Mouse (Mus musculus) telencephalon, adult 2 months (tissue): ENCODE measurements around the gene B430306N03Rik.
A peak's percentile ranks its signal among the peaks of the same experiment; 100 is the strongest.
"Not testable (repeated sequence)": the region's sequence is repeated elsewhere in the genome, so short reads cannot be mapped to it uniquely, and the experiment has no call there.

Experiments
- DNase-seq: peaks from one replicate; pipeline ENCODE4 v3.0.0-alpha.2; 2011; ENCODE audit warnings: low read depth, low spot score

B430306N03Rik gene

DNA sequence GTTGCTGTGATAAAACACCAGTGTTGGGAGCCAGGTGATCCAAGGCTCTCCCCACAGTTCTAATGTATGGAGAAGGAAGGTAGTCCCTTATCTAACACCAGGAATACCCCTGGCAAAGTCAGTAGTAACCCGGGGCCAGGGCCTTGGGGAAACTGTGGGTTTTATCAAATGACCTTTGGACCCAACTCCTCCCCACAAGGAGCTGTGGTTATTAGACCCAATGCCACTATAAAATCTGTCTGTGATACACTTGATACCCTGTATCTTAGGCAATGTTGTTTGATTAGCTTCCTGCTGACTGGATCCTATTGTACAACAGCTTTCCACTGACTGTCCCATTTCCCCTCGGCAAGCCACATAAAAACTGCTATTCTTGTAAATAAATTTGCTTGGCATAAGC is 3.8 kb upstream of the B430306N03Rik start:
- DNase-seq, result no peak

- no peak for DNase-seq
Observed at GRCm38 (mm10) chr17:48318686-48319085, 2.7 kb downstream of the B430306N03Rik start.

DNA sequence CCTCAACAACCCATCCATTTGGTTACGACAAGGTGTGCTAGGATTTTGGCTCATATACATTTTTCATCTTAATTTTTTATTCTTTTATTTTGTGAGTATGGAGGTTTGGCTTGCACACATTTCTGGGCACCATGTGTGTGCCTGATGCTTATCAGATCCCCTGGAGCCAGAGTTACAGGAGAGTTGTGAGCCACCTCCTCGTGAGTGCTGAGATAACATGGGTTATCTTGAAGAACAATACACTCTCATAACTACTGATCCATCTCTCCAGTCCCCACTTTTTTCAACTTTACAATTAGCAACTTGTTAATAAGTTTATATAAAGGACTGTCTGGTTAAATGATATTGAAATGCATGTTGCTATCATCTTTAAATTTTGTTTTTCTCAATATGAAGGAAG is 5.3 kb downstream of the B430306N03Rik start:
- DNase-seq, result no peak

DNA sequence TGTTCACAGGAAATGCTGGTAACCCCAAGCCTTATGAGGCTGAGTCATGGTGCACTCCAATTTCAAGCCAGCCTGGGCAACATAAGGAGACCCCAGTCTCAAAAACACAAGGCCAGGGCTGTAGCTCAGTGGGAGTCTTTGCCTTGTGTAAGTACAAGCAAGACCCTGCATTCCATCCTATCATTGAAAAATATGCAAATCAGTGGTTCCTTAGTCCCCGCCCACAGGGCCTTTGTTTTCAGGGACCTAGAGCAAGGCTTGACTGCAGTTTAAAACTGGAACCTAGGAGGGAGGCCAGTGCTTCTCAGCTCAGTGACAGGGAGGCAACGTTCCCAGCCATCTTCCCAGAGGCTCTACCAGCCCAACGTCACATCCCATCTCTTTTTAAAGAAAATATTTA is 7.3 kb downstream of the B430306N03Rik start:
- DNase-seq, result no peak

- DNase-seq, result no peak
Observed at GRCm38 (mm10) chr17:48324258-48324657, 8.3 kb downstream of the B430306N03Rik start.

DNA sequence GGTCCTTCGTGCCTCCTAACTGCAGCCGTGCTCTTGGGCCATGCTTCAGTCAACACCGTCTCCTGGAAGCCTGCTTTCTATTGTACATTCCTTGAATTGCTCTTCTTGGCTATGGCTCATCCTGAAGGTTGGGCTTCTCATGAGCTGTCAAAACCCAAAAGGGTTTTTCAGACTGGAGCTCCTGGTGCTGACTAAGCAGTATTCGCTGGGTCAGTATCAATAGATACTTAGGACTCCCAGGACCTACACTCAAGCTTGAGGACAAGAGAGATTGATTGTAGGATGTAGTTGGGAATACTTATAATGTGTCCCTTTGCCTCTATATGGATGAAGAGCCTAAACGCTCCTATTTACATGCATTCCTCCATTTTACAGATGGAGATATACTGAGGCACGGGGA is 9.2 kb downstream of the B430306N03Rik start:
- no peak for DNase-seq

DNA sequence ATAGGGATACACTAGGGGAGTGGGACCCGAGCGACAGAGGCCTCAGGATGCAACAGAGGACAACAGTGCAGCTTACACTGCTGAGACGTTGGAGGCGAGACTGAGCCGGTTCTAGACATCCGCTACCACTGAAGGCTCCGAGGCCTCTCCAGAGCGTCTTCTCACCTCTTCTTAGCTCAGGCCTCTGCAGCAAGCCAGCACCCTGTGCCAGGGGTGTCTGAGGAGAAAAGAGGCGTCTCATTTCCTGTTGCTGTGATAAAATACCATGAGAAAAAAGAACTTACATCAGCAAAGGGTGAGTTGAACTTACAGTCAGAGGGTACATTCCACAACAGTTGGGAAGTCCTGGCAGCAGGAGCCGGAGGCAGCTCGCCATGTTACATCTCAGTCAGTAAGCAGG is 9.7 kb downstream of the B430306N03Rik start:
- DNase-seq, result no peak

- peak; percentile 97 for DNase-seq
Observed at GRCm38 (mm10) chr17:48326656-48327055, 10.7 kb downstream of the B430306N03Rik start.

- DNase-seq, result no peak
Observed at GRCm38 (mm10) chr17:48332524-48332923, 16.6 kb downstream of the B430306N03Rik start.

- no peak for DNase-seq
Observed at GRCm38 (mm10) chr17:48334186-48334585, 18.2 kb downstream of the B430306N03Rik start.

DNA sequence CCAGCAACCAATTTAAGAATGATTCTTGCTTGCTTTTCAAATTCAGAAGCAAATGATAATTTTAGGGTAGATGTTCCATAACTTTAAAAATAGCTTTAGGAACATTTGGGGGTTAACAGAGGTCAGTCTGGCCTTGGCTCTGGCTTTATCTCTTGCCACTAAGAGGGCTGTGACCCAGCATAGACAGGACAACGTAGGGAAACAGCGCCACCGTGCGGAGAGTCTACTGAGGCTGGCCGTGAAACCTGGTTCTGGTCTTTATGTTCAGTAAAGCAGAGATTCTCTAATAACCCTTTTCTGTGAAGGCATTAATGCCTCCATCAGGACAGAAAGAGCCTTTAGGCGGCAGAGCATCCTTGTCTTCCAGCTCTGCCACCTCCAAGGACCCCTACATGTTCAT is 20.9 kb downstream of the B430306N03Rik start:
- no peak for DNase-seq

- DNase-seq, result no peak
Observed at GRCm38 (mm10) chr17:48340267-48340666, 24.3 kb downstream of the B430306N03Rik start.

DNA sequence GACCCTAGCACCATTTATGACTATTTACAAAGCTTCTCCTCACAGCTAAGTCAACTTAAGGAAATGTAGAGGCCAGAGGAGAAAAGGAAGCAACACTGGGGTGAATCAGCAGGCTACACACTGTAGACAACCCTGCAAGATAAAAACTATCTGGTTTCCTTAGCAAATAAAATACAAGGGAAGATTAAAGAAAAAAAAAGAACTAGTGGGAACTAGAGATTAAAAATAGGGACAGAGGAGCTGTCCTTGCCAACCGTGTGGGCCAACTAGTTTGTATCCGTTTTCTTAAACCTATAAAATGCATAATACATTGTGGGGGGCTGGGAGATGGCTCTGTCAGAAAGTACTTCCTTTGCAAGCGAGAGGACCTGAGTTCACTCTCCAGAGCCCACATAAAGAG is 26.0 kb downstream of the B430306N03Rik start:
- DNase-seq, result no peak

- no peak for DNase-seq
Observed at GRCm38 (mm10) chr17:48343065-48343464, 27.1 kb downstream of the B430306N03Rik start.

GRCm38 (mm10) chr17:48345824-48346223 is 29.9 kb downstream of the B430306N03Rik start:
- no peak for DNase-seq

GRCm38 (mm10) chr17:48346231-48346630 is 30.3 kb downstream of the B430306N03Rik start, which contains the start of gene Trem2:
Trem2 (plus strand) TSS chr17:48346401.
- DNase-seq, result no peak

DNA sequence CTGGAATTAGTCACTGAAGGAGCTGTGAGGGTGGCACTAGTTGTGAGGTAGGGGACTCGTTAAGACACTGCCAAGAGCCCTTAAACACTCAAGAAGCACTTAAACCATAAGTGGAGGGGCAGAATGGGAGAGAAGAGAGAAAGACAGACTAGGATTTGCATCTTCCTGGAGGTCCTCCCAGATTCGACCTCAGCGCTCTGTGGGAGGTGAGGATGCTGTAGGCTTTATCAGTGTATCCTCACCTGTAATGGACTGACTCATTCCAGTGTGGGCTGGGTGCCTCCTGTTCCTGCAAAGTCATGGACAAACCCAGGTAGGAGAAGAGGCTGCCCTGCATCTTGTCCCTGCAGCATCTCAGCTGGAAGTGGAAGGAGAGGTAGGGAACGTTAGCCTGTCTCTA is 30.9 kb downstream of the B430306N03Rik start:
- no peak for DNase-seq

DNA sequence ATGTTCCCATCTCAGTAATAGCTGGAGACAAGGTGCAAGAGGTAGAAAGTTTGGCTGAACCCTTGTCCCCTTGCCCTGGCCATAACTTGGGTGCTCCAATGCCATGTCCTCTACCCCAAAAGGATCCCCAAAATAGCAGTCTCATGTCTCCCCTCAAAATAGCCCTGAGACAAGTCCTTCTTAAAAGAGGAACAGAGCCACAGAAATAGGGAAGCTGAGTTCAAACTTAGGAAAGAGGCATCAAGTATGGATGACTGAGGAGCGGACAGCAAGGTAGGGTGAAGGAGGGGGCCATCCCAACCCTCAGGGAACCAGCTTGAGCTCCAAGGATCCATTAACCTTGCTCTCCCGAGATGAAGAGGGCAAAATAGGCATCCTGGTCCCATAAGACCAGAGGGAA is 31.3 kb downstream of the B430306N03Rik start:
- no peak for DNase-seq

GRCm38 (mm10) chr17:48350681-48351193 is 34.8 kb downstream of the B430306N03Rik start:
- no peak for DNase-seq

GRCm38 (mm10) chr17:48352976-48353375 is 37.0 kb downstream of the B430306N03Rik start:
- not testable (repeated sequence) for DNase-seq

GRCm38 (mm10) chr17:48355822-48356221 is 39.9 kb downstream of the B430306N03Rik start:
- no peak for DNase-seq

DNA sequence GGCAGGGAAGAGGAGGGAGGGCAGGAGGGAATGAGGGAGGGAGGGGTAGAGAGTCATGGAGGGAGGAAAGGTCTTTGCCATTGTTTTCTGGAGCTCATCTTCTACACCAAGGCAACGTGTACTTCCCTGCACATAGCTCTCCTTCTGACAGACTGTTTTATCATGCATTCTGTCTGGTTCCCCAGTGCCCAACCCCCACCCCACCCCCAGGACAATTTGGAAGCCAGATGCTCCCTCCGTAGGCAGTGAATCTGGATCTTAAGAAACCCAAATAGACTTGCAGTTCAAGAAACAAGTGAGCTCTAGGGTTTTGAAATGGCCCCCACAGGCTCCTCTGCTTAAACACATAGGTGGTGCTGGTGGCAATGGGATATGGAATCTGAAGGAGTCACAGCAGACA is 42.0 kb downstream of the B430306N03Rik start:
- DNase-seq, result no peak

GRCm38 (mm10) chr17:48359616-48360015 is 43.7 kb downstream of the B430306N03Rik start, which contains the start of gene Treml1:
Treml1 (plus strand) TSS chr17:48359916.
- DNase-seq, result no peak

- DNase-seq, result no peak
Observed at GRCm38 (mm10) chr17:48360462-48360861, 44.5 kb downstream of the B430306N03Rik start.
